Mouse (Mus musculus) lung, postnatal 4 days (tissue): ENCODE data around the gene Tprgl.

Experiments used
- DNase-seq, 2 experiments: peaks; one replicate each; pipeline ENCODE4 v3.0.0; 2021

Gene Tprgl

DNA sequence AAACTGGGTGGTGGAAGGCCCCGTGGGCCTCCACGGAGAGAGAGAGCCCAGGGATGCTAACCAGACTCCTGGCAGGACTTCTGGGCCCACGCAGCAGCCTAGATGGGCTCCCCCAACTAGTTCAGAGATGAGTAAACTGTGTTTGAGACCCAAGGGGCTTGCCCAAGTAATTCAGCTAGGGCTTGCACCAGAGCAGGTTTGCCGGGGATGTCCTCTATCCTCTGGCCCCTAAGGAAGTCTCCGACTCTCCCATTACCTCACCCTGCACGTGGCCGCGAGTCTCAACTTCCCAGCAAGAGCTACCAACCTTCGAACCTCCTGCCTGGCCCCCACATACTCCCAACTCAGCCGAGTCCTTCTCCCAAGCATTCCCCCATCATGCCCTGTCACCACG lies 50.6 kb downstream of the Tprgl start:
- DNase-seq = no peak

- no peak for DNase-seq
Measured at GRCm38 (mm10) chr4:154109216-154109849, 51.1 kb downstream of the Tprgl start.
